Mouse (Mus musculus) cerebellum, adult 9-11 months (tissue): ENCODE data around the gene Krtap6-5.
"Not testable (repeated sequence)": the region's sequence is repeated elsewhere in the genome, so short reads cannot be mapped to it uniquely, and the experiment has no call there.

Experiments used
- DNase-seq: peaks from one replicate; pipeline ENCODE4 v3.0.0; 2022

Gene Krtap6-5

DNA sequence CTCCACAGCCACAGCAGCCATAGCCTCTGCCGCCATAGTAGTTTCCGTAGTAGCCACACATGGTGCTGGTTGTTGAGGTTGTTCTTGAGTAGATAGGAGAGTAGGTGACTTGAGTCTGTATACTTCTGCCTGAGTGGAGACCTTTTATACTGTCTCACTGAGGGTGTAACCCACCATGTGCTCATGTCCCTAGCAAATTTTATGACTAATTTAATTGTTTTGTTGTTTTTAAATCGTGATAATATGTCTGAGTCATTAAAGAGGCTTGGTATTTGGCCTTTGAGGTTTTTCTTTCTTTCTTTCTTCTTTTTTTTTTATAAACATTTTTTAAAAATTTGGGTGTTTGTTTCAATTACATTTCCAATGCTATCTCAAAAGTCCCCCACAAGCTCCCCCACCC is at the start of gene Krtap6-5:
TSS of gene Krtap6-5 (minus strand) at position 101 of the 400 bp plus-strand sequence.
- no peak for DNase-seq

DNA sequence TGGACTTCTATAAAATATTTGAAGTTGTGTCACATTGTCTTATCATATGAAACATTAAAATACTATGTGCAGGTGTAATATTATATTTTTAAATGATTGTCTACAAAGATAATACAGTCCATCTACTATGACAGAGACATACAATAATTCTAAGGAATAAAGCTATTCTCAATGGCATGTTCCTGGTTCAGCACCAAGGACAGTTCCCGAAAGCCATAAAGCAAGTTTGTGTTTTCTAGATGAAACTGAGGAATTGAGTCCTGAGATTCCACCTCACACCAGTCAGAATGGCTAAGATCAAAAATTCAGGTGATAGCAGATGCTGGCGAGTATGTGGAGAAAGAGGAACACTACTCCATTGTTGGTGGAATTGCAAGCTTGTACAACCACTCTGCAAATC is 23.4 kb upstream of the Krtap6-5 start:
- DNase-seq = not testable (repeated sequence)

- DNase-seq = not testable (repeated sequence)
Observed at GRCm38 (mm10) chr16:89063902-89064301, 16.2 kb upstream of the Krtap6-5 start, which contains the start of gene 1110025L11Rik. Gene 1110025L11Rik (minus strand): TSS chr16:89064002.

- DNase-seq = not testable (repeated sequence)
Observed at GRCm38 (mm10) chr16:89041372-89041771, 6.3 kb downstream of the Krtap6-5 start, which contains the start of gene Gm10228. Gene Gm10228 (minus strand): TSS chr16:89041472.

GRCm38 (mm10) chr16:89031399-89031798 is 16.3 kb downstream of the Krtap6-5 start, which contains the start of gene Krtap6-1:
Gene Krtap6-1 (plus strand): TSS chr16:89031699.
- DNase-seq = not testable (repeated sequence)

DNA sequence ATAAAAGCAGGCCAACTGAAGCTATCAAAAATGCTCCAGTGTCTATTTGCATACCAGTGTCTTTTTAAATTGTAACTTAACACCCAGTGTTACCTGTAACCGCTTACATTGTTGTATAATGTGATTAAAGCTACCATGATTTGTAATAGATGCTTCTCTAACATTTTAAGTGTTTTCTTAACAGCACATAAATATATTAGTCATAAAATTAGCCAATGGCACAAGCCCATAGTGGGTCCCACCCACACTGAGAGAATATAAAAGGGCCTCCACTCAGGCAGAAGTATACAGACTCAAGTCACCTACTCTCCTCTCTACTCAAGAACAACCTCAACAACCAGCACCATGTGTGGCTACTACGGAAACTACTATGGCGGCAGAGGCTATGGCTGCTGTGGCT is 32.7 kb downstream of the Krtap6-5 start, which contains the start of gene Gm10229:
TSS of gene Gm10229 (plus strand) at position 301 of the 400 bp plus-strand sequence.
- DNase-seq = not testable (repeated sequence)

DNA sequence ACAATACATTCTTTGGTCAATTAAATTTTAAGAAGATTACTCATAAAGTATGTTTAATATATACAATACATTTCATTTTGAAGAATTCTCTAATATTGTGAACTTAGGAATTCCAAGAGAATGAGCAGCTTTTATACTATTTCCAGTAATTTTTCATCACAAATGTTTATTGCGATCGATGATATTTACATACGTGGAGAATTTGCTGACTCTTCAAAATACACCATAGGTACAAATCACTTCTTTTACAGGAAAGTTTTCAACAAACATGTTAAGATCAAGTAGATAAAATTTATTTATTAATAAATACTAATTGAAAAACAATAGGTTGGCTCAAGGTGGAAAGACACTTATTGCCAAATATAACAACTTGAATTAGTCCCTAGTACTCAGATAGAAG is 33.7 kb downstream of the Krtap6-5 start:
- DNase-seq = no peak

- DNase-seq = no peak
Observed at GRCm38 (mm10) chr16:89010659-89011058, 37.0 kb downstream of the Krtap6-5 start, which contains the start of gene Krtap22-2. Gene Krtap22-2 (minus strand): TSS chr16:89010759.
